Mouse (Mus musculus): ENCODE measurements around the gene Mbd4. TPM values are rescaled to one million over a fixed set of nuclear protein-coding genes. Genes with fewer than 3 reads are reported as not detected.
A peak's percentile ranks its signal among the peaks of the same experiment; 100 is the strongest.

Mbd4 gene
- polyA plus RNA-seq, 1 experiment from 2014 or later, result 32.5 TPM

DNA sequence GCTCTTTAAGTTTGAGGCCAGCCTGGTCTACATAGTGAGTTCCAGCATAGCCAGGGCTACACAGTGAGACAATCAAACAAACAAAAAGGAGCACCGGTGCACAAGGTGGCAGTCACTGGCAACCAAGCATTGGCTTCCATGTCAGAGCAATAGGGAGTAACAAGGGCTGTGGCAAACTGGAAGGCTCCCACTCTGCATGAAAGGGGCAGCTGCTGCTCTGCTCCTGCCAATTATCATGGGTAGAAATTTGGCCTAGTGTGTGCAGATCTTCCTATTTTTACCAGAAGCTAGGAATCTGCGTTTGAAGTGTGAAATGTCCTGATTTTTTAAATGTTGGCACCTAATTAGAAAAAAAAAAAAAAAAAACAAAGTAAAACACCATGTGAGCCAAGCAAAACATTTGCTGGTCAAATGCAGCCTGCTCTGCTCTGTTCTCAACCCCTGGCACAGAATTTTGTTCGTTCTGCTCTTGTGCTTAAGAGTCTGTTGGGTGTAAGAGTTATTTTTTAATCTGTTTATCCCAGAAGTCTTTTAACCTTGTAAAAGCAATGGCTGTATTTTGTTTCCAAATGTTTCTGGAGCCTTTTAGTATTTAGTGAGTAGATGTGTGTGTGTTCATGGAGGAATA is 2.7 kb upstream of the Mbd4 start:
- no peak for ATAC-seq (ENCODE audit: insufficient number of reproducible peaks, low FRiP score, low TSS enrichment, low read depth)
- Histone ChIP-seq H3K4me2 (ENCODE audit: low read depth, severe bottlenecking) (no peak overlapping the region), H3K27me3 (ENCODE audit: control insufficient read depth, insufficient read depth, low read length) (no peaks in the 10 kb centered on the region), H3K4me3 (ENCODE audit: low read depth, low read length) (no peak overlapping the region), H3K9ac (ENCODE audit: low read length) (no peak overlapping the region), H3K9me3 (ENCODE audit: control insufficient read depth, low read length) (no peaks in the 10 kb centered on the region), H3K4me1 (ENCODE audit: control insufficient read depth, insufficient read depth, low read length) (no peaks in the 10 kb centered on the region), H3K36me3 (ENCODE audit: control insufficient read depth, insufficient read depth, low read length) (no peaks in the 10 kb centered on the region), H3K27ac (replicated peaks; ENCODE audit: low read depth, low read length) (no peak overlapping the region)
- 79% methylated on average over 3 of the region's 3 CpGs for WGBS
- no peak for DNase-seq (ENCODE audit: low spot score)

- no peak overlapping the region for H3K4me3 ChIP-seq (ENCODE audit: low read depth, low read length)
- 72% methylated on average over 2 of the region's 2 CpGs for whole genome bisulfite sequencing
- H3K9me3 ChIP-seq (ENCODE audit: control insufficient read depth, low read length), result no peaks in the 10 kb centered on the region
- no peak overlapping the region for H3K9ac ChIP-seq (ENCODE audit: low read length)
- H3K4me1 ChIP-seq (ENCODE audit: control insufficient read depth, insufficient read depth, low read length), result no peaks in the 10 kb centered on the region
- ATAC-seq (ENCODE audit: insufficient number of reproducible peaks, low FRiP score, low TSS enrichment, low read depth) (no peak), DNase-seq (ENCODE audit: low spot score) (no peak)
- no peaks in the 10 kb centered on the region for H3K27me3 ChIP-seq (ENCODE audit: control insufficient read depth, insufficient read depth, low read length)
- H3K4me2 ChIP-seq (ENCODE audit: low read depth, severe bottlenecking), result no peak overlapping the region
- no peak overlapping the region for H3K27ac ChIP-seq (replicated peaks; ENCODE audit: low read depth, low read length)
- H3K36me3 ChIP-seq (ENCODE audit: control insufficient read depth, insufficient read depth, low read length), result no peaks in the 10 kb centered on the region
Observed at GRCm38 (mm10) chr6:115854432-115854831, 1.3 kb upstream of the Mbd4 start.

DNA sequence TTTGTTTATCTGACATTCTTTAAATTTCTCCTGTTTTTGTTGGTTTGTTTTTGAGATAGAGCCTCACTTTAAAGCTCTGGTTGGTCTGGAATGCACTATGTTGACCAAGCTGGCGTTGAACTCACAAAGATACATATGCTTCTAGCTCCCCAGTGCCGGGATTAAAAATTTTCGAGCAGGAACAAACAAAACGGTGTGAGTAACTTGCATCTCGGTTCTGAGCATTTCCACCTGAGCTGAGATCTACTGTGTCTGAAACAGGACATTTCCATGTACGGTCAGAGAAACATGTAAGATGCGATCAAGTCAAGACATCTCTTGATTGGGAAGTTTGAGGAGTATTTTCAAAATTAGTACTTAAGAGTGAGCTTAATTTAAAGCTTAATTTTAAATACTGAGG is 814 bp upstream of the Mbd4 start:
- ATAC-seq (ENCODE audit: insufficient number of reproducible peaks, low FRiP score, low TSS enrichment, low read depth), result no peak
- no peaks in the 10 kb centered on the region for H3K9me3 ChIP-seq (ENCODE audit: control insufficient read depth, low read length)
- no peaks in the 10 kb centered on the region; the same call in 1 of the 2 replicates for H3K36me3 ChIP-seq (ENCODE audit: control insufficient read depth, insufficient read depth, low read length)
- peak overlapping the region; percentile 57 for H3K4me3 ChIP-seq (ENCODE audit: low read depth, low read length)
- 48% methylated on average over 7 of the region's 7 CpGs for WGBS
- H3K27ac ChIP-seq (replicated peaks; ENCODE audit: low read depth, low read length), result peak overlapping the region; percentile 86
- DNase-seq (ENCODE audit: low spot score), result peak; percentile 28
- H3K4me2 ChIP-seq (ENCODE audit: low read depth, severe bottlenecking), result peak overlapping the region; percentile 52
- H3K27me3 ChIP-seq (ENCODE audit: control insufficient read depth, insufficient read depth, low read length), result no peaks in the 10 kb centered on the region
- no peaks in the 10 kb centered on the region for H3K4me1 ChIP-seq (ENCODE audit: control insufficient read depth, insufficient read depth, low read length)
- H3K9ac ChIP-seq (ENCODE audit: low read length), result peak overlapping the region; percentile 68

DNA sequence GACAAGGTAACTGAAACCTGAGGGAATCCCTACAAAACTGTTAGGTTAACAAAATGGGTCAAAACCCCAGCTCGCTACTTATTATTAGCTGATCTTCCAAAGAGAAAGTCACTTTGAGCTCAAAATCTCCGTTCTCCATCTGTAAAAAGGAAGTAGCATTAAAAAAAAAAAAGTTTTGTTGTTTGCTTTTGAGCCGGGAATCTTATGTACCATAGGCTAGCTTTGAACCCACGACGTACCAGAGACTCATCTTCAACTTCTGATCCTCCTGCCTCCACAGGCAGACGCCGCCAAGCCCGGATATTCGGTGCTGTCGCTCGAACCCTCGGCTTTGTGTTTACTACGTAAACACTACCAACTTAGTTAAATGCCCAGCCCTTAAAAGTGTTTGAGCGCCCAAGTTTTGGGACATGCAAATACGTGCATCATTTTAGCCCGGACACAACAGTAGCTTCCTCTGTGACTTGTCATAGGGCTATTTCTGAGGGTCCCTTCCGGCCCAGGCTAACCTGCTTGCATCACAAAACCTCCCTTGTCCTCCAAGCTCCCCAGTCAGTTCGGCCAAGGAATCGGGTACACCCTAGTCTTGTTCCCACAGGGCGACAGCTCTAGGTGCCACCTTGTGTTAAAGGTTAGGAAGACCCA is 603 bp downstream of the Mbd4 start:
- peak overlapping the region; percentile 62 for H3K4me2 ChIP-seq (ENCODE audit: low read depth, severe bottlenecking)
- H3K27ac ChIP-seq (replicated peaks; ENCODE audit: low read depth, low read length), result peak overlapping the region; percentile 78
- no peaks in the 10 kb centered on the region for H3K4me1 ChIP-seq (ENCODE audit: control insufficient read depth, insufficient read depth, low read length)
- DNase-seq (ENCODE audit: low spot score) (no peak), ATAC-seq (ENCODE audit: insufficient number of reproducible peaks, low FRiP score, low TSS enrichment, low read depth) (no peak)
- WGBS, result 6% methylated on average over 20 of the region's 20 CpGs
- H3K4me3 ChIP-seq (ENCODE audit: low read depth, low read length), result peak overlapping the region; percentile 57
- H3K36me3 ChIP-seq (ENCODE audit: control insufficient read depth, insufficient read depth, low read length), result no peaks in the 10 kb centered on the region; the same call in 1 of the 2 replicates
- H3K27me3 ChIP-seq (ENCODE audit: control insufficient read depth, insufficient read depth, low read length), result no peaks in the 10 kb centered on the region
- peak overlapping the region; percentile 68 for H3K9ac ChIP-seq (ENCODE audit: low read length)
- no peaks in the 10 kb centered on the region for H3K9me3 ChIP-seq (ENCODE audit: control insufficient read depth, low read length)

DNA sequence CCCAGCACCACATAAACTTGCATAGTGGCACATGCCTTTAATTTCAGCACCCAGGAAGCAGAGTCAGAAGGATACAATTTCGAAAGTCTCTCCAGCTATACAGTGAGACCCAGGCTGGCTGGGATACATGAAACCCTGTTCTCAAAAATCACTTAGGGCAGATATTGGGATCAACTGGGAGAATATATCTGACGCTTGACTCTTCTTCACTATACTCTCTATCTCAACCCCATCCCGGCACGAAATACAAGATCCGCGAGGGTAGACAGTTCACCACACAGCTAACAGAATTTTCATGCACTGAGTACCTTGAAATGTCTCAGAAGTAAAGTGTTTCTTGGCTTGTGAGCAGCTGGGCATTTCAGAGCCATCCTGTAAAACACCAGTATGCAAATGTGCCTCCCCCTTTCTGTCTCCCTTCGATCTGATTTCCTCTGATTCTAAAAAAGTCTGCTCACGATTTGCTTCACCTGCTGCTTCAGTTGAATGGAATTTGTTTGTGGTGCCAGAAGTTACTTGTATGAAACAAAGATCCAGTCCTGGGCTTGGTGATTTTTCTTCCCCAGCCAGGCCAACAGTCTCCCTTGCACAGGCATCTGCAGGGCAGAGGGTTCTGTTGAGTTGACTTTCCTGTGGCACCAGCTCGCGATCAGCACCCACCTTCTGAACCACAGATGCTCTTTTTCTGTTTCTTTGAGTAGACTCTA is 4.4 kb downstream of the Mbd4 start:
- H3K4me2 ChIP-seq (ENCODE audit: low read depth, severe bottlenecking), result no peak overlapping the region
- H3K27me3 ChIP-seq (ENCODE audit: control insufficient read depth, insufficient read depth, low read length), result no peaks in the 10 kb centered on the region
- H3K9ac ChIP-seq (ENCODE audit: low read length), result no peak overlapping the region
- H3K4me3 ChIP-seq (ENCODE audit: low read depth, low read length), result no peak overlapping the region
- no peak for DNase-seq (ENCODE audit: low spot score)
- WGBS, result 94% methylated on average over 10 of the region's 10 CpGs
- peaks cover 6% of the 10 kb centered on the region; the same call in 1 of the 2 replicates for H3K36me3 ChIP-seq (ENCODE audit: control insufficient read depth, insufficient read depth, low read length)
- H3K27ac ChIP-seq (replicated peaks; ENCODE audit: low read depth, low read length), result no peak overlapping the region
- no peak for ATAC-seq (ENCODE audit: insufficient number of reproducible peaks, low FRiP score, low TSS enrichment, low read depth)
- no peaks in the 10 kb centered on the region for H3K4me1 ChIP-seq (ENCODE audit: control insufficient read depth, insufficient read depth, low read length)
- no peaks in the 10 kb centered on the region for H3K9me3 ChIP-seq (ENCODE audit: control insufficient read depth, low read length)

DNA sequence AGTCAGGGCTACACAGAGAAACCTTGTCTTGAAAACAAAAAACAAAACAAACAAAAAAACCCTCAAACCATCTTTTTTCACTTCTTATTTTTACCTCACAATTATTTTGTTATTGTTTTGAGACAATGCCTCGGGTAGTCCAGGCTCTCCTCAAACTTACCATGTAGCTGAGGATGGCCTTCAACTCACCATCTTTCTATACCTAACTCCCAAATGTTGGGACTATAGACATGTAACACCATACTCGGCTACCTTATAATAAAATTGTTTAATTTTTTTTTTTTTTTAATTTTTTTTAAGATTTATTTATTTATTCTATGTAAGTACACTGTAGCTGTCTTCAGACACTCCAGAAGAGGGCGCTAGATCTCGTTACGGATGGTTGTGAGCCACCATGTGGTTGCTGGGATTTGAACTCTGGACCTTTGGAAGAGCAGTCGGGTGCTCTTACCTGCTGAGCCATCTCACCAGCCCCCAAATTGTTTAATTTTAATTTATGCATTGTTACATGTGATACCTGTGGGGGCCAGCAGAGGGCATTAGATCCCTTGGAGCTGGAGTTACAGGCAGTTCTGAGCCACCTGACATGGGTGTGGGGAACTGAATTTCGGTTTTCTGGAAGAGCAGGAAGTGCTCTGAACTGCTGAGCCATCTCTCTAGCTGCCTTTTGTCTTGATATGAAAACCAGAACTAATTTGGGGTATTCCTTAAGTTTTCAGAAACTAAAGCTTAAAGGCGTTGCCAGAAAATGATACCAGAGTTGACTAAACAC is 6.3 kb downstream of the Mbd4 start:
- peaks cover 7% of the 10 kb centered on the region; the same call in 1 of the 2 replicates for H3K36me3 ChIP-seq (ENCODE audit: control insufficient read depth, insufficient read depth, low read length)
- WGBS, result 63% methylated on average over 5 of the region's 8 CpGs
- no peak overlapping the region for H3K4me2 ChIP-seq (ENCODE audit: low read depth, severe bottlenecking)

DNA sequence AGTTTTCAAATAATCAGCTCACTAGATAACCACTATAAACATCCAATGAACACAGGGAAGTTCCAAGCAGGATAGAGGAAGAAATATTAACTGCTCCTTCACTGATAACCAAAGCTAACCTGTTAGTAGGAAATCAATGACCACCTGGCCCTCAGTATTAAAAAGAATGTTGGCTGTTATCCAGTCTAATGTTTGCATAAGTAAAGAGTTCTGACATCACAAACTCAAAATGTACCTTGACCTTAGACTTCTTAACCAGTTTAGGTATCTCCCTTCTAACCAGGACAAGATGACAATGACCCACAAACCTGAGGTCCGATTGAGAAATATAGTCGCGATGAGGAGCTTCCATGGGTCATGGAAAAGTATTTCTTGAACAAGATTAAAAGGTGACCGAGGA is 8.2 kb downstream of the Mbd4 start:
- no peaks in the 10 kb centered on the region for H3K9me3 ChIP-seq (ENCODE audit: control insufficient read depth, low read length)
- no peak overlapping the region for H3K4me2 ChIP-seq (ENCODE audit: low read depth, severe bottlenecking)
- 94% methylated on average over 4 of the region's 4 CpGs for WGBS
- no peak overlapping the region for H3K9ac ChIP-seq (ENCODE audit: low read length)
- no peak for DNase-seq (ENCODE audit: low spot score)
- H3K27ac ChIP-seq (replicated peaks; ENCODE audit: low read depth, low read length), result no peak overlapping the region
- H3K27me3 ChIP-seq (ENCODE audit: control insufficient read depth, insufficient read depth, low read length), result no peaks in the 10 kb centered on the region
- no peak for ATAC-seq (ENCODE audit: insufficient number of reproducible peaks, low FRiP score, low TSS enrichment, low read depth)
- H3K36me3 ChIP-seq (ENCODE audit: control insufficient read depth, insufficient read depth, low read length), result peaks cover 7% of the 10 kb centered on the region; the same call in 1 of the 2 replicates
- H3K4me3 ChIP-seq (ENCODE audit: low read depth, low read length), result no peak overlapping the region
- H3K4me1 ChIP-seq (ENCODE audit: control insufficient read depth, insufficient read depth, low read length), result no peaks in the 10 kb centered on the region

More for the DNA sequence above, 6.3 kb downstream of the Mbd4 start:
- ATAC-seq (ENCODE audit: insufficient number of reproducible peaks, low FRiP score, low TSS enrichment, low read depth) (no peak), DNase-seq (ENCODE audit: low spot score) (peak; percentile 74)
- no peaks in the 10 kb centered on the region for H3K9me3 ChIP-seq (ENCODE audit: control insufficient read depth, low read length)
- no peak overlapping the region for H3K9ac ChIP-seq (ENCODE audit: low read length)
- H3K4me1 ChIP-seq (ENCODE audit: control insufficient read depth, insufficient read depth, low read length), result no peaks in the 10 kb centered on the region
- no peak overlapping the region for H3K27ac ChIP-seq (replicated peaks; ENCODE audit: low read depth, low read length)
- H3K27me3 ChIP-seq (ENCODE audit: control insufficient read depth, insufficient read depth, low read length), result no peaks in the 10 kb centered on the region
- H3K4me3 ChIP-seq (ENCODE audit: low read depth, low read length), result no peak overlapping the region

GRCm38 (mm10) chr6:115838745-115839144 is 14.4 kb downstream of the Mbd4 start:
- ATAC-seq (ENCODE audit: insufficient number of reproducible peaks, low FRiP score, low TSS enrichment, low read depth) (0 out of 2 replicates have a peak, but pooled peaks have one; percentile 17), DNase-seq (ENCODE audit: low spot score) (no peak)
- 60% methylated on average over 5 of the region's 5 CpGs for WGBS
- H3K4me1 ChIP-seq (ENCODE audit: control insufficient read depth, insufficient read depth, low read length), result no peaks in the 10 kb centered on the region
- no peaks in the 10 kb centered on the region for H3K9me3 ChIP-seq (ENCODE audit: control insufficient read depth, low read length)
- H3K9ac ChIP-seq (ENCODE audit: low read length), result no peak overlapping the region
- H3K36me3 ChIP-seq (ENCODE audit: control insufficient read depth, insufficient read depth, low read length), result peaks cover 2% of the 10 kb centered on the region; the same call in 1 of the 2 replicates
- peak overlapping the region; percentile 60 for H3K4me2 ChIP-seq (ENCODE audit: low read depth, severe bottlenecking)
- no peaks in the 10 kb centered on the region for H3K27me3 ChIP-seq (ENCODE audit: control insufficient read depth, insufficient read depth, low read length)
- no peak overlapping the region for H3K27ac ChIP-seq (replicated peaks; ENCODE audit: low read depth, low read length)
- no peak overlapping the region for H3K4me3 ChIP-seq (ENCODE audit: low read depth, low read length)
